Mouse (Mus musculus): Measurements from ENCODE around the gene Ccdc124.

DNA sequence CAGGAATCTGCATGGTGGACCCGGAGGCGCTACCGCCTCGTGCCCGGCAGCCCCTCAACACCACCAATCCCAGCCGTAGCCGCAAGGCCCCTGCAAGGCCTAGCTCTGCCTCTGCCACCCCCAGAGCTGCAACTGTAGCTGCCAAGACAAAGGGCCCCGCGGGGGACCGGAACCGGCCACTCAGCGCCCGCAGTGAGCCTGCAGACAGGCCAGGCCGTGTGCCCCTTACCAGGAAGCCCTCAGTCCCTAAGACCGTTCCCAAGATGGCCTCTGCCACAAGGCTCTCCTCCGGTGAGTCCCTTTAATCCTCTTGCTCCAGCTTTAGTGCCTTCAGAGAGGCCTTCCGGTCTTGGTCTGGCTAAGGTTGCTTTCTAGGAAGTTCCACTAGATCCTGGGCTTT, 41.0 kb upstream of the Ccdc124 start:
- TF ChIP-seq CTCF (IDR thresholded peaks at IDR 0.05; ENCODE audit: borderline replicate concordance, insufficient read depth, low read length) (no peak), POLR2A (IDR thresholded peaks at IDR 0.05; ENCODE audit: low read depth, low read length) (no peak)

Measured in embryonic fibroblast, embryonic 13.5 days (primary cell).